21 mouse cellular contexts compared by ENCODE assay signal in genomic region chr5:25791570-25791969, GRCm38 (mm10). TPM values are rescaled to one million over a fixed set of nuclear protein-coding genes. Genes with fewer than 3 reads are reported as not detected.
A peak's percentile ranks its signal among the peaks of the same experiment; 100 is the strongest.
DNase-seq lines count a peak whose midpoint lies in the region; ATAC-seq and TF ChIP-seq lines count a peak whose summit lies in the region.
"Had no signal": no experiment of that assay in that cellular context is flagged by ENCODE, and none has a peak within 500 bp of the region (broad histone marks: within the 10 kb centered on the region; RNA-seq: fewer than 3 reads in every experiment).

No protein-coding gene starts in this region.

- no peak overlapping the region for H3K27ac ChIP-seq in forebrain, postnatal 0 days (ENCODE audit: low read depth, low read length)
- H3K27ac ChIP-seq in forebrain, embryonic 14.5 days (ENCODE audit: low read depth, low read length): no peak overlapping the region
- H3K27ac ChIP-seq in heart, embryonic 14.5 days (replicated peaks in 1 of 2; ENCODE audit: control insufficient read depth in 1 of 2, insufficient read depth in 1 of 2, low read depth in 2 of 2, low read length in 2 of 2): peak overlapping the region; percentile 15 to 21; a peak in 3 of 4 replicates
- H3K27ac ChIP-seq in layer of hippocampus, adult 2 months: peak overlapping the region; percentile 61
- H3K27ac ChIP-seq: embryonic facial prominence, embryonic 13.5 days; forebrain, embryonic 12.5 days; hindbrain, embryonic 13.5 days; hindbrain, postnatal 0 days had no signal

- no peaks in the 10 kb centered on the region for H3K27me3 ChIP-seq in forebrain, postnatal 0 days (ENCODE audit: insufficient read depth, low read length)
- H3K27me3 ChIP-seq in forebrain, embryonic 14.5 days (replicated peaks; ENCODE audit: control insufficient read depth, insufficient read depth, low read length): no peaks in the 10 kb centered on the region
- no peaks in the 10 kb centered on the region for H3K27me3 ChIP-seq in heart, embryonic 14.5 days (ENCODE audit: control insufficient read depth, insufficient read depth, low read length)
- H3K27me3 ChIP-seq: embryonic facial prominence, embryonic 13.5 days; forebrain, embryonic 12.5 days; hindbrain, embryonic 13.5 days had no signal

- 83% methylated on average over 6 of the region's 6 CpGs for WGBS in forebrain, postnatal 0 days
- 93% methylated on average over 6 of the region's 6 CpGs for WGBS in forebrain, embryonic 14.5 days
- 65% methylated on average over 6 of the region's 6 CpGs for WGBS in heart, embryonic 14.5 days

- no peaks in the 10 kb centered on the region for H3K9me3 ChIP-seq in forebrain, postnatal 0 days (ENCODE audit: low read length)
- no peaks in the 10 kb centered on the region for H3K9me3 ChIP-seq in forebrain, embryonic 14.5 days (replicated peaks; ENCODE audit: control insufficient read depth, low read length)
- H3K9me3 ChIP-seq in heart, embryonic 14.5 days (ENCODE audit: control insufficient read depth, low read length): no peaks in the 10 kb centered on the region
- H3K9me3 ChIP-seq: embryonic facial prominence, embryonic 13.5 days; forebrain, embryonic 12.5 days; G1E; hindbrain, embryonic 13.5 days had no signal

- no peak for TF ChIP-seq CTCF in forebrain, postnatal 0 days (IDR thresholded peaks at IDR 0.05; ENCODE audit: low read depth)
- TF ChIP-seq CTCF in layer of hippocampus, adult 2 months (conservative IDR thresholded peaks at IDR 0.05): no peak

- no peak overlapping the region for H3K4me3 ChIP-seq in forebrain, postnatal 0 days (ENCODE audit: low read depth, low read length)
- H3K4me3 ChIP-seq in forebrain, embryonic 14.5 days (ENCODE audit: low read depth, low read length): no peak overlapping the region
- no peak overlapping the region for H3K4me3 ChIP-seq in heart, embryonic 14.5 days (ENCODE audit: control insufficient read depth in 1 of 2, insufficient read depth in 1 of 2, low read depth in 1 of 2, low read length in 2 of 2)
- H3K4me3 ChIP-seq in layer of hippocampus, adult 2 months: no peak overlapping the region
- H3K4me3 ChIP-seq: embryonic facial prominence, embryonic 13.5 days; forebrain, embryonic 12.5 days; hindbrain, embryonic 13.5 days had no signal

- H3K4me1 ChIP-seq in forebrain, postnatal 0 days (ENCODE audit: insufficient read depth): no peaks in the 10 kb centered on the region
- H3K4me1 ChIP-seq in forebrain, embryonic 14.5 days (ENCODE audit: control insufficient read depth, insufficient read depth, low read length): no peaks in the 10 kb centered on the region
- peaks cover 6 to 17% of the 10 kb centered on the region in 2 experiments for H3K4me1 ChIP-seq in heart, embryonic 14.5 days (ENCODE audit: control insufficient read depth in 2 of 2, insufficient read depth in 2 of 2, low read length in 2 of 2)
- H3K4me1 ChIP-seq: embryonic facial prominence, embryonic 13.5 days; forebrain, embryonic 12.5 days; hindbrain, embryonic 13.5 days had no signal

- H3K36me3 ChIP-seq in forebrain, postnatal 0 days (ENCODE audit: insufficient read depth): no peaks in the 10 kb centered on the region
- no peaks in the 10 kb centered on the region for H3K36me3 ChIP-seq in forebrain, embryonic 14.5 days (ENCODE audit: control insufficient read depth, insufficient read depth, low read length)
- H3K36me3 ChIP-seq in heart, embryonic 14.5 days (ENCODE audit: control insufficient read depth, insufficient read depth, low read length): no peaks in the 10 kb centered on the region
- H3K36me3 ChIP-seq: embryonic facial prominence, embryonic 13.5 days; forebrain, embryonic 12.5 days; hindbrain, embryonic 13.5 days had no signal

- H3K9ac ChIP-seq in forebrain, postnatal 0 days: no peak overlapping the region
- no peak overlapping the region for H3K9ac ChIP-seq in forebrain, embryonic 14.5 days (ENCODE audit: low read length)
- H3K9ac ChIP-seq in heart, embryonic 14.5 days (ENCODE audit: low read length): no peak overlapping the region
- H3K9ac ChIP-seq: embryonic facial prominence, embryonic 13.5 days; forebrain, embryonic 12.5 days; hindbrain, embryonic 13.5 days had no signal

- no peak overlapping the region for H3K4me2 ChIP-seq in forebrain, postnatal 0 days (ENCODE audit: low read depth)
- no peak overlapping the region for H3K4me2 ChIP-seq in forebrain, embryonic 14.5 days (ENCODE audit: low read length)
- H3K4me2 ChIP-seq in heart, embryonic 14.5 days (ENCODE audit: low read length): 0 out of 2 replicates have a peak overlapping the region, but pooled peaks have one; percentile 24
- H3K4me2 ChIP-seq: embryonic facial prominence, embryonic 13.5 days; forebrain, embryonic 12.5 days; hindbrain, embryonic 13.5 days had no signal

- no peak for DNase-seq in forebrain, postnatal 0 days
- DNase-seq in forebrain, embryonic 14.5 days (ENCODE audit: low spot score): no peak
- no peak for DNase-seq in heart, adult 11 months
- DNase-seq in layer of hippocampus, adult 2 months (ENCODE audit: low spot score in 2 of 2): peak in 1 of 2 experiments; percentile 48
- no peak for DNase-seq in layer of hippocampus, postnatal 36 days
- peak; percentile 64 for DNase-seq in telencephalon, adult 2 months (ENCODE audit: low read depth, low spot score)
- DNase-seq: adrenal gland, adult 8-10 months; adrenal gland, postnatal 36 days; B cell, adult 2 months; cerebellum, adult 11 months; cerebellum, adult 8-10 months; gastrocnemius, postnatal 14 days; kidney, adult 11 months had no signal

- peak; percentile 29; the same call in 1 of the 2 replicates for ATAC-seq in forebrain, postnatal 0 days
- ATAC-seq in forebrain, embryonic 14.5 days: no peak
- ATAC-seq in heart, embryonic 14.5 days (ENCODE audit: insufficient number of reproducible peaks, insufficient read depth, low FRiP score, low read depth): no peak
- ATAC-seq: CD4-positive, CD25-positive, alpha-beta regulatory T cell, adult 4 months; hindbrain, postnatal 0 days had no signal

RNA-seq across cellular contexts. Expression of gene Actr3b, which starts 31.8 kb away (rescaled TPM):
- total RNA-seq in forebrain, postnatal 0 days (2014; rRNA removed): 31.4 and 45.5 TPM in 2 replicates
- 90.9 and 107 TPM in 2 replicates for polyA plus RNA-seq in forebrain, postnatal 0 days (2015; fragmentation: Nextera tagmentation; extraction: Ambion mirVana)
- polyA plus RNA-seq in forebrain, embryonic 14.5 days (2014; fragmentation: Nextera tagmentation; extraction: Ambion mirVana): 48.6 and 53.0 TPM in 2 replicates
- 40.5 and 43.7 TPM in 2 replicates for polyA plus RNA-seq in heart, embryonic 14.5 days (2014; fragmentation: Nextera tagmentation; extraction: Ambion mirVana)
- total RNA-seq in layer of hippocampus, adult 2 months (2021): 100 to 1,000 TPM; 136 to 139 TPM
- 100 to 1,000 TPM; 133 to 143 TPM for total RNA-seq in layer of hippocampus, postnatal 36 days (2021)
- total RNA-seq: hematopoietic stem cell, adult 5-6 weeks had no signal

Comparison
In these comparisons a context has a peak if more than half of its experiments do, and no peak if none do; other contexts are left out.
1. H3K27ac ChIP-seq: peak in heart, embryonic 14.5 days (2 of 2) and layer of hippocampus, adult 2 months (single experiment); none in forebrain, postnatal 0 days (single experiment) and forebrain, embryonic 14.5 days (single experiment).